Mouse (Mus musculus) kidney, adult 9 months (tissue): Measurements from ENCODE around the gene App.

ENCODE experiments used
- DNase-seq: peaks from one replicate; pipeline ENCODE4 v3.0.0; 2022

The App gene

DNA sequence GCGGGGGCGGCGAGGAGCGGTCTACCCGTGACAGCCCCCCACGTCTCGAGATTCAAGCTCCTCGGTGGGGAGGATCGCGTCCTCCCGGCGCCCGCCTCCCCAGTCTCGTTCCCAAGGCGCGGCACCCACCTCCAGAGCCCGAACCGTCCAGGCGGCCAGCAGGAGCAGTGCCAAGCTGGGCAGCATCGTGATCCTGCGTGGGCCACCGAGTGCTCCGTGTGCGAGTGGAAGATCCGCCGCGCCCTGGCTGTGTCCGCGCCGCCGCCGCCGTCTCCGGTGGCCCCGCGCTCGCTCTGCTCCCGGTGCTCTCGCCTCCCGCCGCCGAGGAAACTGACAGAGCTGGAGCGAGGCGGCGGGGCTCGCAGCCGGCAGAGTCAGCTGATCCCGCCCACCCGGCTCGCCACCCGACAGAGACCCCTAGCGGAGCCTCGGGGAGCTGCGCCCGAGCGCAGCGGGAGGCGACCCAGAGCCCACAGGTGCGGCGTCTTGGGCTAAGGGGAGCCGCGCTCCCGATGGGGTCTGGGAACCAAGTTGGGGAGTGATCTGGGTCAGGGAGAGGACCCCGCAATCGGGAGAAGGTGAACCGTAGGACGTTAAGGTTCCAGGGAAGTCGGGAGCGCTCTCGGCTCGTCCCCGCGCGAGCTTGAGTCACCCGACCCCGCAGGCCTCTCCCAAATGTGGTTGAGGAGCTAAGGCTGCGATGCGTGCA is at the start of gene App:
Gene App (minus strand): TSS at position 394 of the 709 bp plus-strand sequence.
- peak; percentile 89 for DNase-seq

DNA sequence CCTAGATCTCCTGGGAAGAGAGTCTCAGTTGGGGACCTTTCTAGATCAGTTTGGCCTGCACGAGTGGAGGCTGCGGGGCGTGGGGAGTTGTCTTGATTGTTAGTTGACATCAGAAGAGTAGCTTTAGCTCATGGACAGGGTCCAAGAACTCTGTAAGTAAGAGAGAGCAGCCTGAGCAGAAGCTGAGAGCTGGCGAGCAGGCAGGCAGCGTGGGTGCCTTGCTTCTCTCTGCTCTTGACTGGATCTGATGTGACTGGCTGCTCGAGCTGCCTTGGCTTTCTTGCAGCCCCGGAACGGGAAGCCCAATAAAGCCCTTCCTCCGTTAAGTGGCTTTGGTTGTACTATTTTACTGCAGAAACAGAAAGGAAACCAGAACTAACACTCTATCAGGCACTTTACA is 42.3 kb upstream of the App start:
- no peak for DNase-seq

- DNase-seq: no peak
Observed at GRCm38 (mm10) chr16:85215173-85215572, 41.6 kb upstream of the App start.

DNA sequence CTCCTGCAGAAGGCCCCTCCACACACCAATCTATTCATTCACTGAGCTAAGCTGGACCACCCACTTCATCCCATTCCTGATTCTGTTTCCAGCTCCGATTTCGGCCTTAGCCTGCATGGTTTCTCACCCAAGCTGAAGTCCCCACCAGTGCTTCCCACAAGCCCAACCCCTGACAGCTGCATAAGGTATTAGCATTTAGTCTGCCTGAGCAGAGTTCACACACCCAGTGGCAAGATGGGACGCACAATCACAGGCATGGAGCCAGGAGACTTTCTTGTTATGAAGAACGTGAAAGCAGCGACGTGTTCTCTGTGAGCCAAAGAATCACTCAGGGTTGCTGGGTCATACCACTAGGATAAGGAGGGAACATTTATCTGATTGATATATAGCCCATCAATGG is 22.1 kb upstream of the App start:
- DNase-seq: peak; percentile 32

DNA sequence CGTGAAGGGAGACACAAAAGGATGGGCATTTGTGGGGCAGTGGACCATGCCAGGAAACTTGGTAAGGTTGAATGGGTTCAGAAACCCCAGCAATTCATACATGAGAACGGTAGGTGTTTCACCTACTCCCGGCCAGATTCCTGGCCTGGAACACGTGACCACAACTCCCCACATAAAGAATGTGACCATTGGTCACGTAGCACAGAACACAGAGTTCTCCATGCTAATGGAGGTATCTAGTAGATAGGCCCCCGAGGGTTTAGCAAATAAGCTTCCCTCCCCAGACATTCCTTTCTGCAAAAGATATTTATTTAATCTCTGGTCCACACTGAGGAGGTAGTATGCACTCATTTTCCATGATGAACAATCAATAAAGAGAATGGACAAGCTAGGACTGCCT is 21.6 kb upstream of the App start:
- DNase-seq: no peak

GRCm38 (mm10) chr16:85181502-85181901 is 7.9 kb upstream of the App start:
- no peak for DNase-seq

GRCm38 (mm10) chr16:85180710-85181109 is 7.1 kb upstream of the App start:
- DNase-seq: no peak

DNA sequence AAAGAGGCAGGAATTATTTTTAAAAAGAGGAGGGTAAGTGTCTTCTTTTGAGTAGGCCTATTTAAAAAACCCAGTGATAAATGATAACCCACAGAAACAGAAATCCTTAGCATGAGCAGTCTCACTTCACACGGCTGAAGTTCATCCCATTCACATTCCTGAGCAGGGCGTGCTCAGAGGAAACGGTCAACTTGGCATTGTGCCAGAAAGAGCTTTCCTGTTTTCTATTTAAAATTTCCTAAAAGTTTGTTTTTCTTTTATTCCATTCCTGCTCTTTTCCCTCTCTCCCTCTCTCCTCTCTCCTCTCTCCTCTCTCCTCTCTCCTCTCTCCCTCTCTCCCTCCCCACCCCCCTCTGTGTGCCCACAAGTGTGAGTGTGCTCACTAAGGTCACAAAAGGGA is 3.1 kb upstream of the App start:
- DNase-seq: no peak

DNA sequence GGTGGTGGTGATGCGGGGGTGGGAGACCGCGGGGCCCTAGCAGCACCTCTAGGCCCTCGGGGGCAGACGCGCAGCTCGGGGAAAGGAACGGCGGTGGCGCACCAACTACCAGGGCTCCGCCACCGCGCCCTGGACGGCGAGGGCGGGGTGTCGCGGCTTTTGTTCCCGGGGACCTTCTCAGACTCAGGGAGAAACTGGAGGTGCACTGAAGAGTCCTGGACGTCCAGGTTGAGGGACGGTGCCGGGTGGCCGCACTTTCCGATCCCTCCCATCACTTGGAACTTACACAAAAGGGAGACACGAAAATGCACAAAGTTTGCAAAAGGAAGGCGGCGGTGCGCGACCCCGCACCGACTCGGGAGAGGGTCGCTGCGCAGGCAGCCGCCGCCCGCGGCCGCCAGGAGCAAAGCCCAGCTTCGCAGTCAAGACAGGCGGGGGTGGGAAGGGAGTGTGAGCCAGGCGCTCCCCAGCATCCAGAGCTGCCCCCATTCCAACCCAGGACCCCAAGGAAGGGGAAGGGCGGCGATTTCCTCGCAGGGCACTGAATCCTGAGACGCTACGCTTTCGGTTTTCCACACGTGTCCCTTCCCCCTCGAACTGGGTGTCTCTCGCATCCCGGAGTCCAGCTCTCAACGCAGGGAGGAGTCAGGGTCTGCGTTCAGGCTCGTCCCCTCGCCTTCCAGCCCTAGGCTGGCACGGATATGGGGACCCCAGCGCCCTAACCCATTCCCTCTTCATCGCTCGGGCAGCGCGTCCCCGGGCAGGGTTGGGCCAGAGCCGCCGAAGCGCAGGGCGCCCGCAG is 794 bp downstream of the App start:
- peak; percentile 64 for DNase-seq

GRCm38 (mm10) chr16:85171976-85172570 is 1.5 kb downstream of the App start:
- DNase-seq: peak; percentile 64

- DNase-seq: no peak
Observed at GRCm38 (mm10) chr16:85170826-85171510, 2.6 kb downstream of the App start.

GRCm38 (mm10) chr16:85168821-85169220 is 4.7 kb downstream of the App start:
- peak; percentile 80 for DNase-seq

GRCm38 (mm10) chr16:85166205-85166604 is 7.4 kb downstream of the App start:
- peak; percentile 67 for DNase-seq

DNA sequence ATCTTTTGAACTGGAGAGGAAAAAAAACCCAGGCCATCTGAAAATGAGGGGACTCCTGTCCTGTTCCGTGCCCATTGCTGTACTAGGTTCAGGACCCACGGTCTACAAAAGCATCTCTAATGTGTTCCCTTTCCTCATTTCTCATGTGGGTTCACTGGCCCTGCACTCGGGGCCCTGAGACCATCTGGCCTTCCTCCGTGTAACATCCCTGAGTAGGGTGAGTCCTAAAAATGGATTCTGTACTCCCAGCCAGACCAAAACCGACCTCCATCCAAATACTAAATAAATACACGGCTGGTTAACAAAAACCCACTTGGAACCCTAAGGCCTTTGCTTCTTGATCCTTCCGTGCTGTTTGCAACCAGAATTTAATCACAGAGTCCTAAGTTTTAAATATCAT is 7.9 kb downstream of the App start:
- DNase-seq: no peak

DNA sequence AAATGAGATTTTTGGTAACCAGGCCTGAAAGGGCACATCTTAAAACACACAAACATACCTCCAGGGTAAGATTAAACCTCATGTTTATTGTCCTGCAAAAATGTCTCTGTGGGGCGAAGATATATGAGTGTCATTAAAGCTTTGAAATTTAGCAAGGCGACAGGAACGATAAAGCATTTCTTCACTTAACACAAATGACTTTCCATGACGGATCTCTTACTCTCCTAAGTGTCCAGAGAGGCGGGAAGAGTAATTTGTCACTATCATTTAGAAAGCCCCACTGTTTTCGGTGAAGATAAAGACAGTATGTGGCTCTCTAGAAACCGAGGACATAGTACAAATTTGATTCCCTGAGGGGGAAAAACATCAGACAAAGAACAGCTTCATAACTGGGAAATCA is 8.4 kb downstream of the App start:
- no peak for DNase-seq

- no peak for DNase-seq
Observed at GRCm38 (mm10) chr16:85162779-85163178, 10.8 kb downstream of the App start.

- DNase-seq: no peak
Observed at GRCm38 (mm10) chr16:85160140-85160539, 13.4 kb downstream of the App start.

DNA sequence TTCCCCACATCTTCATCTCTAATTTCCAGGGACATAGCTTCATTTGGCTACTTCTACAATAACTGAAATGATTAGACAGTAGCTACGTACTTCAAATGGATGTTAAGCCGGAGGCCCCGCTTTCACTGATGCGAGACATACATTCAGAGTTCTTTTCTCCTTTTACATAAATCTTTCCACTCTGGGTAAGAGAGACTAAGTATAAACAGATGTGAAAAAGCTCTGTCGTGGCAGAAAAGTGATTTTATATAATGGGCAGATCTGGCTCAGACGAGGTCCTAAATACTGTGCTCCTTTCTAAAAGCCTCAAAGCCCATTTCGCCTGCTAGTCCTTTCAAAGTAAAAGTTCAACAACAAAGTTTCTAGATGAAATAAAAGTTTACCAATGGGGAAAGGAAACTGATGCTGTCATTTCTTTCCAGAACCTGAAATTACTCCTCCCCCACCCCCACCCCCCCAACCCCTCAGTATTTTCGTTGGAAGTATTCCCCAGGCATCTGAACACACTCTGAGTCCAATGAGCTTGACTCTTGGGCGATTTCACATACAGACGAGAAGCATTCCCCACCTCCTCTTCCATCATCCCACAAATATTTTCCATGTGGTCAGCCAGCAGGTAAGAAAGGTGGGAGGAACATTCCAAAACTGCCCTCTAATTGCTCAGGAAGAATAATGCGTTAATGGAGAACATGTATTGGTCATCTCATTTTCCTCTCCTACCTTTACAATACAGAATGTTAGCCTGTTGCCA is 15.6 kb downstream of the App start:
- DNase-seq: no peak

GRCm38 (mm10) chr16:85157156-85157555 is 16.4 kb downstream of the App start:
- no peak for DNase-seq

DNA sequence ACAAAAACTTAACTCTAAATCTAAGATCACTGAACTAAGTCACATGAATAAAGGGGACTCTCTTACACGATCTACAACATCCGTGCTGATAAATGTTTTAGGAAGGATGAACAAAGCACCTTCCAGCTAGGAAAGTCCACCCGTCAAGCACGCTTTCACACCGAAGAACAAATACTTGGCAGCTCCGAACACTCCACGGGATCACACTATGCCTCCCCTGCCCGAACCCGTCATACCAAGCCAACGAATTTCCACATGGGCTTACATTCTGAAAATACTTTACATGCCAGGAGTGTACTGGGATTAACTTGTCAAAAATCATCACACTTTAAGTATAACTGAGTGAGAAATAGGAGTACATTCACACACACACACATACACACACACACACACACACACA is 17.7 kb downstream of the App start:
- no peak for DNase-seq

DNA sequence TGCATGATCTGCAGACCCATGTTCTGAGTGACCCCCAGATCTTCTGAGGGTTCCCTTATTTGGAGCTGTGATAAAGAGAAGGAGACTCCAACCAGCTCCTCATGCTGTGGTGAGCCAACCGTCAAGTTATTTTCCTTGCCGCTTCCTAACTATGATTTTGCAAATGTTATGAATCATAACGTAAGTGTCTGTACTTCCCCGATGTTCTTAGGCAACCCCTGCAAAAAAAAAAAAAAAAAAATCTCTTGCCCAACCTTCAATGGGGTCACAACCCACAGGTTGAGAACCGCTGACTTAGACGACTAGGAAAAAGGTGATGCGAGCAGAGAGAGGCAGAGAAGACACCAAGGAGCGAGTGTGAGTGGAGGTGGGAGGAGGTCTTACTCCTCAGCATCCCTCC is 21.1 kb downstream of the App start:
- DNase-seq: no peak

DNA sequence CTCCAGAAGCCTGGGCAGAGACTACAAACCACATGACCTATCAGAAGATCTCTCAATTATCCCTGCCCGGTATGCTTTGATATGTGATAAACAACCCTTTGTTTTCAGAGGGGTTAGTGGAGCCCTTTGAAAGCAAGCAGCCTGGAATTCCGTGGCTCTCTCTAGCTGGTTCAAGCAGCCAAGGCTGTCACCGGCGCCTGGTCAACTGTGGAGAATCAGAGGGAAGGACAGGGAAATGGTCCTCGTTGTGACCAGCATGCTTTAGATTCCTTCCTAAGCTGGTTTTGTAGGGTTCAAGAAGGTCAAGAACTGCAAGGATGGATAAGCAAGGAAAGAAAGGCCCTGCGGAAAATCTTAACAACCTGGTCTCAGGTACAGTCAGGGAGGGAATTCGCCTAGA is 21.9 kb downstream of the App start:
- DNase-seq: peak; percentile 68

DNA sequence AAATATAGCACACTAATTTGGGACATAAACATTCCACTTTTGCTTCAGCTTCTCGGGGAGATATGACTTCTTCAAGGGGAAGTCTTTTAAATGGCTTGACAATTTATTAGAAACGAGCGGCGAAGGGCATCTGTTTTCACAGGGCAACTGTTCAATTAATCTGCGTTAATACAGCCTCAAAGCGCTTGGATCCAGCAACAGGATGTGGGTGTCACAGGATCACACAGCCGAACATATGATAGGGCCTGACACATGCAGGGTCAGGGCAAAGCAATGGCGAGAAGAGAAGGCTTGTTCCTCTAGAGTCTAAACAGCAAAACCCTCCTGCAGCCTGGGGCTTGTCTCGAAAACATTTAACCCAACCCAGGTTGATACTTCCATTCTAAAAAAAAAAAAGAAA is 22.7 kb downstream of the App start:
- no peak for DNase-seq
